Mouse (Mus musculus) MEL-GATA-1-ER (cell line): ENCODE measurements around the gene Ptprz1.
"Not testable (repeated sequence)": the region's sequence is repeated elsewhere in the genome, so short reads cannot be mapped to it uniquely, and the experiment has no call there.

Experiments
- DNase-seq: peaks from one replicate; pipeline ENCODE4 v3.0.0-alpha.2; 2012; ENCODE audit warnings: low read depth; ENCODE audit errors: extremely low read depth

The Ptprz1 gene

DNA sequence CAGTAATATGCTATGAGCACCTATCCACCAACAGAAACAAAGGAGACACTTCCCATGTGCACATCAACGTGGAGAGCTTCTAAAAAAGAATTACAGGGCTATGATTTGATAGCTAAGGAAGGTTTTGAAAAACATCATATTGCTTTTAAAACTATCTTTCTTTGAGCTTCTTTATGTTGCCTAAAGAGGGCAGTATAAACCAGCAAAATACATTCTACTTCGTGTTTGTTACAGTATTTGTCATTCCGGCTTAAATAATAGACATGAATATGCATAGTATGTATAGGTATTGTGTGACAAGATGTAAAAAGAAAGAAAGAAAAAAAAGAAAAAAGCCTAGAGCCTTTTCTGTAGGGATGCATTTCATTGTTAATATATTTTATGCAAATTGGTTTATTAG is 127.8 kb downstream of the Ptprz1 start:
- no peak for DNase-seq

DNA sequence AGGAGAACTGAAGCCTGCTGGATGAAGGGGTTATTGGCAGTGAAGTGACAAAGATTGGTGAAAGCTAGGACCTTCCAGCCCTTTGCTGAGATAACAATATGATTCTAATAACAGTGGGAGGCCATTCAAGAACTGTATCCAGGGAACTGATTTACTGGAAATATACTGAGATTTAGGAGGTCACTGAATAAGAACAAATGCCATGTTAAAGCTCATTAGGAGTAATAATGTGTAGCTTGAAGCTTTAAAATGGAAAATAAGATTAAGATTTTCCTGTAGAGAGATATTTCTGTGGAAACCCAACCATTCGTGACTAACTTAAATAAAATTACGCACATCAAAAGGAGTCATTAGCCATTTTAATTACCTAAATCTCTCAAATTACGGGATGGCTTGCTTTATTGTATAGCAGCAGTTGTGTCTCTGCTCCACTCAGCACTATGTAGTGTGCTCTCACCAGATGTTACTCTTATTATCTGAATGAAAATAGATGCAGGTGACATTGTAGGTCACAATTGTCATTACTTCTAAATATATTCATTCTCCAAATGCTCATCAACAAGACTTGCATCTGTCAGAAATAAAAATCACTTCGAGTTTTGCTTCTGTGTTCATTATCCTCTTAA is 139.8 kb downstream of the Ptprz1 start:
- DNase-seq: no peak

DNA sequence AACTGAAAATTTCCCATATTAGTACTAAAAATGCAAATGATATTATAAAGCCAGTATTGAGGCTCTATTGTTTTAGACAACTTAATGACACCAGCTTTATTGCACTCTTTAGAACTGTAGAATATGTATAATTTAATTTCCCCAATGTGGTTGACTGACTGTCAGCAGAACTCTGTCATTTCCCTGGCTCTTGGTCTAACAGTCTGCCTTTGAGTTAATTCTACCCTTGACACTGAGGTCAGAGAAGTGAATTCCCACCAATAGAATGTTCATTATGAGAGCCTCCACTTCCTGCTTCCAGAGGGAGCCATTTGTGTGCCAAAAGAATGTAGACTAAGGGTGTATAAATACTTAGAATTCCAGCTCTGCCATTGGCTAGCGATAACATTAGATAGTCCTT is 152.9 kb downstream of the Ptprz1 start:
- no peak for DNase-seq

DNA sequence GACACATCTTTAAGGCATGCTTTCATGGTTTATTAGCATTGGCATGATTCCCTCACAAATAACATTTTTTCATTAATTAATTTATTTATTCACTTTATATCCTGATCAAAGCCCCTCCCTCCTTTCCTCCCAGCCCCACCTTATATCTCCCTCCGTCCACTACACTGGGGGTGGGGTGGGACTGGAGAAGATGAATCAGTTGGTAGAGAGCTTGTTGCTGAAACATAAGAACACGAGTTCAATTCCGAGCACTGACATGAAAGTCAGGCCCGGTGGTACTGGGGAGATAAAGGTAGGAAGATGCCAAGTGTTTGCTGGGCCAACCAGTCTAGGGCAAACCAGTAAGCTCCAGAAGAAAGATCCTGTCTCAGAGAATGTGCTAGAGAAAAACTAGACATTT is 173.5 kb downstream of the Ptprz1 start:
- no peak for DNase-seq

GRCm38 (mm10) chr6:23055734-23056133 is 180.4 kb downstream of the Ptprz1 start:
- DNase-seq: no peak

DNA sequence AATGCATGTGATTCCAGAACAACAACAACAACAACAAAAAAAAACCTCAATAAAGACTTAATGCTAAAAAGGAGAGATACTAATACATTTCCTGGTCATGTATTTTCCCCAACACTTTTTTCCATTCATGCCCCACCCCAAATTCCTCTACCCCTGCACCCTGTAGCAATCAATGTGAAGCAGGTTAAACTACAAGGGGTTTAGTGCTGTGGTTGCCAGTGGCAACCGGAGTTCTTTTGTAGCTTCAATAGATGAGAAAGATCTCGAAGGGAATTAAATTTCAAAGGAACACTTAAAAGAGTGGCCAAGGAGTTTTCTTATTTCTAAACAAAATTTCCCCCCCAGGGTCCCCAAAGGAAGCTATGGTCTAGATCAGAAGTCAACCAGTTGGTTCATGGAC is 200.8 kb downstream of the Ptprz1 start:
- no peak for DNase-seq

DNA sequence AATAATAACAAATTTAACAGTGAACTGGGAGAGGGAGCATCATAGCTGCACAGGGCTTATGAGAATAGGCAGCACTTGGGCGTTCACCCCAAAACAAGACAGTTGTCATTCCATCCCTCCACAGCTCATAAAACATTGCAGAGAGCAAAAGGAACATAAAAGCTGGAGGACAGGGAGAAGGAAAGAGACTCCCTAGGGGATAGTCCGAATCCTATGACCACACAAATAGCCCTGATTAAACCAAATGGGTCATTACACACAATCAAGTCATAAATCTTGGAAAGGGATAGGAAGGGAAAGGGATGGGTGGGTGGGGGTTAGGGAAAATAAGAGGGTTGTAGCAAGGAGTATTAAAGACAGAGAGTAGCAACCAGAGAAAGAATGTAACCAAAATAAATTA is 203.0 kb downstream of the Ptprz1 start:
- DNase-seq: no peak

GRCm38 (mm10) chr6:23079991-23080680 is 204.8 kb downstream of the Ptprz1 start:
- no peak for DNase-seq

DNA sequence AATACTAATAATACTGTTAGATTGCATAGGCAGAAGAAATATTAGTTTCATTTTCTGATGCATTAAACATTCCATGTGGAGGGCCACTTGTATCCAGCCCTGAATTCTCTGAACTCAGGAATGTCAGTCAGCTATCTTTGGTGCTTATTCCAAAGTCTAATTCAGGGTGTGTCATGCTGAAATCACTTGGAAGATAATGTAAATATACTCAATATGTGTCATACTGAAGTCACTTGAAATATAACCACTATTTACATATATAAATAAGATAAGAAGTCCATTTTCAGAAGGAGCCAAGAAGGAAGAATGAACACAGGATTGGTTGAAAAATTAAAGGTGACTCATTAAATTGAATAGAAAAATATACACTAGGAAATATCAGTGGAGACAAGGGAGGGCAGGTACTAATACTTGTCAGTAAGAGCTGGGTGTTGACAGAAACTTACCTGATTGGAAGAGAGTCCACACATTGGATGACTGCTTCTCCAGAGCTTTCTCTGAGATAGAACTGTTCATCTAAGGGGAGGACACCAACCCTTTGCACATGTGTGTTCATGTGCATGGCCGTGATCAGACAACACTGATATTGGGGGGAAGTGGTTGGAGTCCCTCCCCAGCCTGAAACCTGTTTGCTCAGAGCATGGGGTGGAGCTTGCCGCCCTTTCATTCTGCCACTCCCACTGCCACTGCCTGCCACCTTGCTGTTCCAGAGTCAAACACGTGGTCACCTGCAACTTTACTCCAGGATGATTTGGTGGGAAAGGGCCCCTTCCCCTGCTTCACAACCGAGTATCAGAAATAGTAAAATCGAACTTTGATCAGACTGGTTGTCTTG is 209.5 kb downstream of the Ptprz1 start:
- DNase-seq: no peak

- DNase-seq: not testable (repeated sequence)
Measured at GRCm38 (mm10) chr6:23089292-23089691, 214.0 kb downstream of the Ptprz1 start.

DNA sequence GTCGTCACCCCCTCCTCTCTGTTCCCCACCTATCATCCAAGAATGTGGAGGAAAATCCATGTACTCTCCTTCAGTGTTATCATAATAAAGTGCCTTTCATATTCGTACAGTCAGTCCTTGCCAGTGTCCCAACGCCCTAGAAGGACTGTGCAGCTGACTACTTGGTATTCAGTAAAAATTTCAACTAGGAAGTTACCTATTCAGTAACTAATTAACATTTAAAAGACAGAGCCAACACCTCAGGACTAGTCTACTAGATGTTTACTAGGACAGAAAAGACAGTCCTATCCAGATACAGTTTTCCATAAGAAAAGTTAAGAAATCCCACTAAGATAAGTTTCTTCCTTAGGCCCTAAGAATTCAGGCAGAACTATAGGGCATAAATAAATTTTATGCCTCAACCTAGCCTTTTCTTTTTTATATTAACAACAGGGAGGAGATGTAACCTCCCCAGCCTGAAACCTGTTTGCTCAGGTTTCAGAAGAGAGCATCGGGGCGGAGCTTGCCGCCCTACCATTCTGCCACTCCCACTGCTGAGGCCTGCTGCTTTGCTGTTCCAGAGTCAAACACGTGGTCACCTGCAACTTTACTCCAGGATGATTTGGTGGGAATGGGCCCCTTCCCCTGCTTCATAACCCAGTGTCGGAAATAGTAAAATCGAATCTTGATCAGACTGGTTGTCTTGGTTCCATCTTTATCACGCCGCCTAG is 215.2 kb downstream of the Ptprz1 start:
- DNase-seq: not testable (repeated sequence)
